Mouse (Mus musculus) adrenal gland, postnatal 0 days (tissue): ENCODE measurements around the gene S100a16. TPM values are rescaled to one million over a fixed set of nuclear protein-coding genes. Genes with fewer than 3 reads are reported as not detected.

Experiments
- polyA plus RNA-seq: library from polyadenylated mRNA; unstranded; fragments of >200 nt; fragmentation: Nextera tagmentation; extraction: Ambion mirVana; gene quantifications from 2 replicates; pipeline ENCODE4 v1.2.1, GENCODE M21; 2015

Gene S100a16
- polyA plus RNA-seq, result 126 and 159 TPM in 2 replicates

DNA sequence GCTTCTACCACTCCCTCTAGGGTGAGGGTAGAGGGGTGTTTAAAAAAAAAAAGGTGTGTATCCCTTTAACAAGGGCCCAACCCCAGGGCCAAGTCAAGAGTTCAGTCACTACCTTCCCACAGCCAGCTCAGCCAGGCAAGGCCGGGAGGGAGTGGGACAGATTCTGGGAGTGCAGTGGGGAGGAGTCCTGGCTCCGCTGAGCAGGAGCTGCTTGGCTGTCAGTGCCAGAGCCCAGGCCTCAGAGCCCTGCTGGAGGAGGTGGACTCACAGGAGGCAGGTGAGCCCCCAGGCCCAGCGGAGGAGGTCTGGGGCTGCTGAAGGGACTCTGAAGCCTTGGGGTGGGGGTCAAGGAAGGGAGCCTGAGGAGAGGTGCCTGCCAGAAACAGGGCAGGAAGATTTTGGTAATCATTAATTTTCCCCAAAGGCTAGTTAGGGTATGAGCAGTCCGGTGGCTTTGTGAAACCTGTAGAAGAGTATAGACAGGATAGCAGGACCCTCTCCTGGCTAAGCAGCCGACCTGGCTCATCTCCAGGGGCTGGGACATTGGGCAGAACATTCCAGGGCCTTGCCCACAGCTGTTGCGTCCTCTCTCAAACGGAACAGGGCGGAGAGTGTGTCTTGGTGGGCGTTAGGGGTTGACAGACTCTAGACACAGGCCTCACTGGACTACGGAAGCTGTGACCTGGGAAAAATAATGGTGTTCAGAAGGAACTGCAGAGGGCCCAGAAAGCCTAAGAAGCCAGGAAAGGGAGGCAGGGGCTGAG is at the start of gene S100a16:
Gene S100a16, plus strand, starts transcription at position 114 of the 764 bp plus-strand sequence.

DNA sequence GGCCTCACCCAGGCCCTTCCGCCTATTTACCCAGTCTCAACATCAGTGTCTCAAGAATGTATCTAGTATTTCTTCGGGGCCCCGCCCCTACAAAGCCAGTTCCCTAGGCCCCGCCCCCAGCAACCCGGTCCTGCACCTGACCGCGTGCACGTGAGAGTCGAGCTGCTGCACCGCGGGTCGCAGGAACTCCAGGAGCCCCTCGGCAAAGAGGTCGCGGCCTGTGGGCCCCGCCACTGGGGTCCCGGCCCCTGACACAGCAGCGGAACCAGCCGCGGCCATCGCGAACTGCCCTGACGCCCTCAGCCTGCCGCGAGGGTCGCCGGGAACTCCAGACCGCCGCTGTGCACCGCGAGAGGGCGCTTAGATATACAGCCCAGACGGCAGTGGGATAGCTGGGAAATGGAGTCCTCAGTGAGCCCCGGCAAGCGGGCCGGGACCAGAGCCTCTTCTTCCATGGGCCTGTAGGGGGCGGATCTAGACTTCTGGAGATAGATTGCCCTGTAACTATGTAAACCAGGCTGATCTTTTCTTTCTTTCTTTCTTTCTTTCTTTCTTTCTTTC is 46.3 kb upstream of the S100a16 start, which contains the start of gene Snapin:
Gene Snapin, minus strand, starts transcription at position 338 of the 561 bp plus-strand sequence.

GRCm38 (mm10) chr3:90508950-90509746 is 27.9 kb upstream of the S100a16 start, which contains the start of gene Chtop:
Gene Chtop, minus strand, starts transcription at chr3:90509498.

DNA sequence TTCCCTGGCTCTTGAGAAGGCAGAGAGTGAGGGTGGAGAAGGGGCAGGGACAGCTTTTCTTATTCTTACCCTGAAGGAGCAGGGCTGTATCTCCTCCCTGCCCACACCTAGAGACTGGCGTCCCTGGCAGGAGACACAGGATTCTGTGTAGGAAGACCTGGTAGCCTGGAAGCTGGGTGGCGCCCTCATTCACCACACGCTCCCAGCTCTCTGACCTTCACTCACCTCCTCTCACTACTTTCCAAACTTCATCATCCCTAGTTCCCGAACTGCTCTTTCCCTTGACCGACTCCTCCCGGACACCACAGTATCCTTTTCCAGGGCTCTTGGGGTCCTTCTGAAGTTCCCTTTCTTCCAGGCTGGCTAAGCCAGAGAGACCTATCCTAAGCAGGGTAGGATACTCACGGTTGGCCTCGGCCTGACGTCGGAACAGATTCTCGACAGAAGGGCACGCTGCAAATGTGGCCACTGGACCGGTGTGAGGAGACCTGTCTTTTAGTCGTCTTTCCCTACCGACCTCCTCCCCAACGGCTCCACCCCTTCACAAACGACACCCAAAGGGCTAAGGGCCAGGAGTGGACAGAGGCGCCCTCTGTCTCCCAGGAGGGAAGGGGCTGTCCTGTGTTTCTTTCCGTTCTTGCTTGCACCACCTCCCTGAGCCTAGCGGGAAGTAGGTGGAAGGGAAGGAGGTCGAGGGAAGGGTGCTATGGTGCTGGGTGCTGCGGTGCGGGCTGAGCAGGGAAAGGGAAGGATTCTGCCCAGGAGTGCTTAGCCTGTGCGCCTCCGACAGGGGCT is 23.1 kb upstream of the S100a16 start, which contains the start of the genes S100a1 and S100a13:
Gene S100a1, minus strand, starts transcription at position 597 of the 795 bp plus-strand sequence.
Gene S100a13, plus strand, starts transcription at position 640 of the 795 bp plus-strand sequence.

GRCm38 (mm10) chr3:90526580-90526979 is 10.5 kb upstream of the S100a16 start, which contains the start of gene S100a14:
Gene S100a14, plus strand, starts transcription at chr3:90526856.

DNA sequence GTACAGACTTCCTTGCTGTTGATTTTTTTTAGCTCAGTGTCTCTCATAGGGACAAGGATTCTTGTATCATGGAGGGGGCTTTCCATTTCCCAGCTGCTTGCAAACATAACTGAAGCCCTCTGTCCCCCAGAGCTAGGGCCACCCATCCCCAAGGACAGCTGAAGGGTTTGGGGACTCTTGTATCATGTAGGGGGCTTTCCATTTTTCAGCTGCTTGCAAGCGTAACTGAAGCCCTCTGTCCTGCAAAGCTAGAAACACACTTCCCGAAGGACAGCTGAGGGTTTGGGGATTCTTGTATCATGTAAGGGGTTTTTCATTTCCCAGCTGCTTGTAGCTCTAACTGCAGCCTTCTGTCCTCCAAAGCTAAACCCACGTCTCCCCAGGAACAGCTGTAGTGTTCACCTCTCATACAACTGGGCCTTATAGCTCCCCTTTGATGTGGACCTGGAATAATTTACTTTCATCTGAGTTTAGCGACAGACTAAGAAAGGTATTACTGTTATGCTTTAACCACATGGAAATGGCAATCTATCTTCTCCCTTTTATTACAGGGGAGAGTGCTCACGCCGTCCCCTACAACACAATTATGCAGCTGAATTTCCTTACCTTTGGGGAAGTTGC is 23.1 kb downstream of the S100a16 start, which contains the start of gene S100a3:
Gene S100a3, plus strand, starts transcription at position 571 of the 621 bp plus-strand sequence.

GRCm38 (mm10) chr3:90589947-90590346 is 52.9 kb downstream of the S100a16 start, which contains the start of gene S100a2:
Gene S100a2, plus strand, starts transcription at chr3:90590247.

Other genes with a start within 250 kb of the S100a16 start
- 6.1 and 9.7 TPM in 2 replicates for gene Gatad2b, start 244.1 kb upstream of the S100a16 start, polyA plus RNA-seq
- 43.2 and 97.6 TPM in 2 replicates for gene Slc27a3, start 147.3 kb upstream of the S100a16 start, polyA plus RNA-seq
- 15.3 and 25.4 TPM in 2 replicates for gene Ints3, start 103.6 kb upstream of the S100a16 start, polyA plus RNA-seq
- gene Npr1, start 71.4 kb upstream of the S100a16 start, polyA plus RNA-seq, result 20.6 and 53.8 TPM in 2 replicates
- 77.1 and 81.3 TPM in 2 replicates for gene Ilf2, start 61.1 kb upstream of the S100a16 start, polyA plus RNA-seq
- 90.4 and 135 TPM in 2 replicates for gene Snapin, start 46.2 kb upstream of the S100a16 start, polyA plus RNA-seq
- gene Chtop, start 27.8 kb upstream of the S100a16 start, polyA plus RNA-seq, result 74.9 and 87.8 TPM in 2 replicates
- 127 and 178 TPM in 2 replicates for gene S100a1, start 22.9 kb upstream of the S100a16 start, polyA plus RNA-seq
- 73.1 and 107 TPM in 2 replicates for gene S100a13, start 22.8 kb upstream of the S100a16 start, polyA plus RNA-seq
- 0.50 and 0.77 TPM in 2 replicates for gene S100a14, start 10.4 kb upstream of the S100a16 start, polyA plus RNA-seq
- gene S100a3, start 23.3 kb downstream of the S100a16 start, polyA plus RNA-seq, result 0.11 and 0.14 TPM in 2 replicates
- not detected in 2 replicates for gene S100a2, start 53.0 kb downstream of the S100a16 start, polyA plus RNA-seq
- not detected in 2 replicates for gene Gm42674, start 64.7 kb downstream of the S100a16 start, polyA plus RNA-seq
- gene S100a4, start 66.5 kb downstream of the S100a16 start, polyA plus RNA-seq, result 18.8 and 23.1 TPM in 2 replicates
- gene S100a5, start 71.3 kb downstream of the S100a16 start, polyA plus RNA-seq, result not detected in 2 replicates
- gene S100a6, start 75.6 kb downstream of the S100a16 start, polyA plus RNA-seq, result 423 and 740 TPM in 2 replicates
- 0.10 and 0.22 TPM in 2 replicates for gene S100a7a, start 116.8 kb downstream of the S100a16 start, polyA plus RNA-seq
- gene S100a8, start 131.7 kb downstream of the S100a16 start, polyA plus RNA-seq, result 251 and 562 TPM in 2 replicates
- 163 and 345 TPM in 2 replicates for gene S100a9, start 158.5 kb downstream of the S100a16 start, polyA plus RNA-seq
- gene Pglyrp4, start 189.7 kb downstream of the S100a16 start, polyA plus RNA-seq, result not detected in 2 replicates
- not detected in 2 replicates for gene Gm5849, start 240.6 kb downstream of the S100a16 start, polyA plus RNA-seq